Mouse (Mus musculus): ENCODE measurements around the gene Polk.

- TF ChIP-seq CTCF (IDR thresholded peaks at IDR 0.05; ENCODE audit: insufficient read depth, low read depth, low read length), result no peak
- no peak for TF ChIP-seq POLR2A (IDR thresholded peaks at IDR 0.05; ENCODE audit: insufficient read depth, low read depth, low read length)
Measured at GRCm38 (mm10) chr13:96579979-96580378, 37.6 kb upstream of the Polk start.
